Mouse (Mus musculus): Measurements from ENCODE around the gene Fezf2. TPM values are rescaled to one million over a fixed set of nuclear protein-coding genes. Genes with fewer than 3 reads are reported as not detected.
A peak's percentile ranks its signal among the peaks of the same experiment; 100 is the strongest.

Gene Fezf2
- 0.10 and 0.74 TPM in 2 replicates for polyA plus RNA-seq (2015; fragmentation: Nextera tagmentation; extraction: Ambion mirVana)

GRCm38 (mm10) chr14:12348089-12348488 lies at the start of gene Fezf2:
Gene Fezf2 (minus strand): TSS chr14:12348189.
- Histone ChIP-seq H3K27me3 (peaks cover 99% of the 10 kb centered on the region), H3K27ac (no peak within 1 kb of the TSS), H3K4me3 (no peak within 1 kb of the TSS), H3K36me3 (no peaks in the 10 kb centered on the region), H3K9ac (no peak within 1 kb of the TSS), H3K9me3 (no peaks in the 10 kb centered on the region), H3K4me2 (no peak within 1 kb of the TSS), H3K4me1 (replicated peaks) (peaks cover 20% of the 10 kb centered on the region)
- no peak for ATAC-seq (ENCODE audit: low FRiP score)
- 10% methylated on average over 2 of the region's 2 CpGs for WGBS

- no peak for ATAC-seq (ENCODE audit: low FRiP score)
- 74% methylated on average over 3 of the region's 3 CpGs for WGBS
- no peaks in the 10 kb centered on the region for H3K9me3 ChIP-seq
- no peak overlapping the region for H3K4me2 ChIP-seq
- no peak overlapping the region for H3K27ac ChIP-seq
- H3K27me3 ChIP-seq, result peaks cover 91% of the 10 kb centered on the region
- no peak overlapping the region for H3K4me3 ChIP-seq
- no peak overlapping the region for H3K9ac ChIP-seq
- 0 out of 2 replicates have a peak, but pooled peaks cover 2% of the 10 kb centered on the region for H3K36me3 ChIP-seq
- peaks cover 16% of the 10 kb centered on the region for H3K4me1 ChIP-seq (replicated peaks)
Observed at GRCm38 (mm10) chr14:12397561-12397960, 49.6 kb upstream of the Fezf2 start.

- Histone ChIP-seq H3K9ac (no peak overlapping the region), H3K27ac (no peak overlapping the region), H3K4me1 (replicated peaks) (peaks cover 28% of the 10 kb centered on the region), H3K4me2 (no peak overlapping the region), H3K36me3 (no peaks in the 10 kb centered on the region), H3K27me3 (peaks cover 97% of the 10 kb centered on the region), H3K4me3 (no peak overlapping the region), H3K9me3 (no peaks in the 10 kb centered on the region)
- 22% methylated on average over 2 of the region's 2 CpGs for WGBS
- ATAC-seq (ENCODE audit: low FRiP score), result no peak
Observed at GRCm38 (mm10) chr14:12394318-12394717, 46.3 kb upstream of the Fezf2 start.

GRCm38 (mm10) chr14:12393271-12393861 lies 45.4 kb upstream of the Fezf2 start:
- H3K27me3 ChIP-seq, result peaks cover 97% of the 10 kb centered on the region
- peaks cover 37% of the 10 kb centered on the region for H3K4me1 ChIP-seq (replicated peaks)

GRCm38 (mm10) chr14:12391167-12391566 lies 43.2 kb upstream of the Fezf2 start:
- Histone ChIP-seq H3K27me3 (peaks cover 97% of the 10 kb centered on the region), H3K36me3 (no peaks in the 10 kb centered on the region), H3K4me1 (replicated peaks) (peaks cover 46% of the 10 kb centered on the region), H3K27ac (no peak overlapping the region), H3K9ac (no peak overlapping the region), H3K4me3 (no peak overlapping the region), H3K4me2 (no peak overlapping the region), H3K9me3 (no peaks in the 10 kb centered on the region)
- 39% methylated on average over 7 of the region's 7 CpGs for WGBS
- ATAC-seq (ENCODE audit: low FRiP score), result peak; percentile 9; the same call in 1 of the 2 replicates

More at GRCm38 (mm10) chr14:12393271-12393861, 45.4 kb upstream of the Fezf2 start:
- H3K4me3 ChIP-seq, result no peak overlapping the region
- H3K36me3 ChIP-seq, result no peaks in the 10 kb centered on the region
- ATAC-seq (ENCODE audit: low FRiP score), result peak; percentile 75
- 7% methylated on average over 12 of the region's 12 CpGs for WGBS
- no peak overlapping the region for H3K27ac ChIP-seq
- no peaks in the 10 kb centered on the region for H3K9me3 ChIP-seq
- no peak overlapping the region for H3K4me2 ChIP-seq
- no peak overlapping the region for H3K9ac ChIP-seq

- WGBS, result 7% methylated on average over 14 of the region's 14 CpGs
- Histone ChIP-seq H3K9ac (no peak overlapping the region), H3K4me1 (replicated peaks) (peaks cover 41% of the 10 kb centered on the region), H3K36me3 (peaks cover 6% of the 10 kb centered on the region; the same call in 1 of the 2 replicates), H3K4me2 (no peak overlapping the region), H3K4me3 (no peak overlapping the region), H3K9me3 (no peaks in the 10 kb centered on the region), H3K27ac (no peak overlapping the region), H3K27me3 (peaks cover 97% of the 10 kb centered on the region)
- ATAC-seq (ENCODE audit: low FRiP score), result 0 out of 2 replicates have a peak, but pooled peaks have one; percentile 31
Observed at GRCm38 (mm10) chr14:12388806-12389436, 40.9 kb upstream of the Fezf2 start.

- Histone ChIP-seq H3K36me3 (peaks cover 6% of the 10 kb centered on the region; the same call in 1 of the 2 replicates), H3K4me3 (no peak overlapping the region), H3K4me2 (no peak overlapping the region), H3K27me3 (peaks cover 98% of the 10 kb centered on the region), H3K9ac (no peak overlapping the region), H3K9me3 (no peaks in the 10 kb centered on the region), H3K27ac (no peak overlapping the region), H3K4me1 (replicated peaks) (peaks cover 37% of the 10 kb centered on the region)
- 0 out of 2 replicates have a peak, but pooled peaks have one; percentile 32 for ATAC-seq (ENCODE audit: low FRiP score)
- WGBS, result 8% methylated on average over 4 of the region's 4 CpGs
Observed at GRCm38 (mm10) chr14:12388192-12388795, 40.3 kb upstream of the Fezf2 start.

GRCm38 (mm10) chr14:12387176-12387575 lies 39.2 kb upstream of the Fezf2 start:
- no peak overlapping the region for H3K9ac ChIP-seq
- H3K4me2 ChIP-seq, result no peak overlapping the region
- peaks cover 6% of the 10 kb centered on the region; the same call in 1 of the 2 replicates for H3K36me3 ChIP-seq
- peaks cover 98% of the 10 kb centered on the region for H3K27me3 ChIP-seq
- peaks cover 28% of the 10 kb centered on the region for H3K4me1 ChIP-seq (replicated peaks)
- ATAC-seq (ENCODE audit: low FRiP score), result no peak
- no peaks in the 10 kb centered on the region for H3K9me3 ChIP-seq
- no peak overlapping the region for H3K4me3 ChIP-seq
- no peak overlapping the region for H3K27ac ChIP-seq
- 70% methylated on average over 6 of the region's 6 CpGs for WGBS

GRCm38 (mm10) chr14:12377883-12378282 lies 29.9 kb upstream of the Fezf2 start:
- Histone ChIP-seq H3K9ac (no peak overlapping the region), H3K27ac (no peak overlapping the region), H3K4me2 (no peak overlapping the region), H3K4me3 (no peak overlapping the region), H3K9me3 (no peaks in the 10 kb centered on the region), H3K27me3 (peaks cover 82% of the 10 kb centered on the region), H3K4me1 (replicated peaks) (peaks cover 8% of the 10 kb centered on the region), H3K36me3 (0 out of 2 replicates have a peak, but pooled peaks cover 8% of the 10 kb centered on the region)
- 21% methylated on average over 9 of the region's 9 CpGs for WGBS
- no peak for ATAC-seq (ENCODE audit: low FRiP score)

- WGBS, result 88% methylated on average over 2 of the region's 2 CpGs
- no peaks in the 10 kb centered on the region for H3K9me3 ChIP-seq
- no peak overlapping the region for H3K4me3 ChIP-seq
- H3K27me3 ChIP-seq, result peaks cover 78% of the 10 kb centered on the region
- H3K4me2 ChIP-seq, result no peak overlapping the region
- no peak for ATAC-seq (ENCODE audit: low FRiP score)
- 0 out of 2 replicates have a peak, but pooled peaks cover 8% of the 10 kb centered on the region for H3K36me3 ChIP-seq
- no peak overlapping the region for H3K9ac ChIP-seq
- H3K4me1 ChIP-seq (replicated peaks), result peaks cover 8% of the 10 kb centered on the region
- no peak overlapping the region for H3K27ac ChIP-seq
Observed at GRCm38 (mm10) chr14:12377289-12377688, 29.3 kb upstream of the Fezf2 start.

- Histone ChIP-seq H3K9ac (no peak overlapping the region), H3K9me3 (no peaks in the 10 kb centered on the region), H3K27ac (no peak overlapping the region), H3K27me3 (peaks cover 75% of the 10 kb centered on the region), H3K36me3 (0 out of 2 replicates have a peak, but pooled peaks cover 8% of the 10 kb centered on the region), H3K4me2 (no peak overlapping the region), H3K4me3 (no peak overlapping the region), H3K4me1 (replicated peaks) (peaks cover 8% of the 10 kb centered on the region)
- no peak for ATAC-seq (ENCODE audit: low FRiP score)
- WGBS, result 40% methylated on average over 2 of the region's 2 CpGs
Observed at GRCm38 (mm10) chr14:12375451-12375850, 27.5 kb upstream of the Fezf2 start.

GRCm38 (mm10) chr14:12350271-12350916 lies 2.4 kb upstream of the Fezf2 start:
- WGBS, result 4% methylated on average over 16 of the region's 16 CpGs
- Histone ChIP-seq H3K36me3 (no peaks in the 10 kb centered on the region), H3K4me2 (no peak overlapping the region), H3K9me3 (no peaks in the 10 kb centered on the region), H3K27me3 (peaks cover 98% of the 10 kb centered on the region), H3K27ac (no peak overlapping the region), H3K9ac (no peak overlapping the region), H3K4me1 (replicated peaks) (peaks cover 9% of the 10 kb centered on the region), H3K4me3 (no peak overlapping the region)
- ATAC-seq (ENCODE audit: low FRiP score), result no peak

All from hindbrain, embryonic 13.5 days (tissue).